Mouse (Mus musculus) spleen, adult 2 months (tissue): ENCODE data around the gene Adam1a. TPM values are rescaled to one million over a fixed set of nuclear protein-coding genes. Genes with fewer than 3 reads are reported as not detected.

Source experiments
- DNase-seq, 2 experiments: peaks; one replicate each; pipeline versions ENCODE4 v3.0.0 to v3.0.0-alpha.2; 2012 to 2021; ENCODE audit warnings: low spot score in 2 of 2, low read depth in 1 of 2
- H3K27ac ChIP-seq: fragments of 200-500 bp; 2 replicates; pipeline ENCODE4 v1.5.1; 2012; ENCODE audit warnings: low read length, inconsistent platforms; ENCODE audit not compliant: insufficient read depth
- H3K27me3 ChIP-seq: fragments of 200-500 bp; 2 replicates; pipeline ENCODE4 v1.6.1; 2012; ENCODE audit warnings: mild to moderate bottlenecking, moderate library complexity, low read length, inconsistent platforms; ENCODE audit not compliant: control insufficient read depth, insufficient read depth
- H3K36me3 ChIP-seq: fragments of 200-500 bp; 2 replicates; pipeline ENCODE4 v1.6.1; 2012; ENCODE audit warnings: mild to moderate bottlenecking, low read length, inconsistent platforms; ENCODE audit not compliant: control insufficient read depth, insufficient read depth
- H3K4me1 ChIP-seq: fragments of 200-500 bp; 2 replicates; pipeline ENCODE4 v1.6.1; 2011; ENCODE audit warnings: inconsistent platforms; ENCODE audit not compliant: control insufficient read depth, insufficient read depth, insufficient read length
- H3K4me3 ChIP-seq: fragments of 200-500 bp; 2 replicates; pipeline ENCODE4 v1.5.1; 2011; ENCODE audit warnings: mild to moderate bottlenecking, inconsistent platforms; ENCODE audit not compliant: insufficient read depth, insufficient read length; ENCODE audit errors: extremely low read depth
- CTCF ChIP-seq: fragments of 200-500 bp; IDR thresholded peaks from 2 replicates; pipeline ENCODE4 v1.5.1; 2011; ENCODE audit warnings: mild to moderate bottlenecking, inconsistent platforms; ENCODE audit not compliant: insufficient read depth, insufficient read length, insufficient replicate concordance; ENCODE audit errors: extremely low read depth
- POLR2A ChIP-seq: fragments of 200-500 bp; IDR thresholded peaks from 2 replicates; pipeline ENCODE4 v1.6.1; 2011; ENCODE audit warnings: low read depth, low read length, inconsistent platforms
- WGBS: fragments of 180-500 bp; shearing (Covaris S2); methylation state at CpG from one replicate; pipeline ENCODE4 v1.1.7; 2018; 5-methylcytosine and 5-hydroxymethylcytosine counted together
- polyA plus RNA-seq: library from polyadenylated mRNA; depleted of rRNA; stranded (reverse); fragments of >200 nt; gene quantifications from 2 replicates; pipeline ENCODE4 v1.2.3, GENCODE M21; 2012; rRNA removed

Gene Adam1a
- polyA plus RNA-seq, 1 experiment = 2.8 TPM

GRCm38 (mm10) chr5:121500719-121501118 lies 44.6 kb downstream of the Adam1a start:
- no peak overlapping the region for H3K4me3 ChIP-seq
- no peak overlapping the region for H3K27ac ChIP-seq
- H3K36me3 ChIP-seq = no peaks in the 10 kb centered on the region
- 39% methylated on average over 7 of the region's 7 CpGs for WGBS
- DNase-seq = no peak
- TF ChIP-seq CTCF = no peak
- no peak for TF ChIP-seq POLR2A
- no peaks in the 10 kb centered on the region for H3K4me1 ChIP-seq
- no peaks in the 10 kb centered on the region for H3K27me3 ChIP-seq

GRCm38 (mm10) chr5:121493305-121493704 lies 52.0 kb downstream of the Adam1a start:
- H3K4me1 ChIP-seq = no peaks in the 10 kb centered on the region
- 72% methylated on average over 8 of the region's 8 CpGs for WGBS
- no peak for DNase-seq
- no peak overlapping the region for H3K4me3 ChIP-seq
- TF ChIP-seq POLR2A (no peak), CTCF (no peak)
- no peaks in the 10 kb centered on the region for H3K36me3 ChIP-seq
- H3K27ac ChIP-seq = no peak overlapping the region
- H3K27me3 ChIP-seq = no peaks in the 10 kb centered on the region

GRCm38 (mm10) chr5:121484801-121485200 lies 60.5 kb downstream of the Adam1a start:
- no peak for TF ChIP-seq POLR2A
- TF ChIP-seq CTCF = no peak
- 81% methylated on average over 5 of the region's 5 CpGs for WGBS
- H3K27ac ChIP-seq = no peak overlapping the region
- DNase-seq = no peak
- no peak overlapping the region for H3K4me3 ChIP-seq
- H3K36me3 ChIP-seq = no peaks in the 10 kb centered on the region
- H3K4me1 ChIP-seq = no peaks in the 10 kb centered on the region
- no peaks in the 10 kb centered on the region for H3K27me3 ChIP-seq

- DNase-seq = peak; percentile 25 to 41
- H3K27me3 ChIP-seq = no peaks in the 10 kb centered on the region
- H3K4me3 ChIP-seq = no peak overlapping the region
- no peak overlapping the region for H3K27ac ChIP-seq
- TF ChIP-seq POLR2A (no peak), CTCF (no peak)
- WGBS = 32% methylated on average over 3 of the region's 3 CpGs
- H3K4me1 ChIP-seq = no peaks in the 10 kb centered on the region
- no peaks in the 10 kb centered on the region for H3K36me3 ChIP-seq
These were observed 67.6 kb downstream of the Adam1a start for GRCm38 (mm10) chr5:121477680-121478079.

GRCm38 (mm10) chr5:121476040-121476439 lies 69.2 kb downstream of the Adam1a start:
- Histone ChIP-seq H3K27ac (no peak overlapping the region), H3K4me3 (no peak overlapping the region), H3K4me1 (no peaks in the 10 kb centered on the region), H3K27me3 (no peaks in the 10 kb centered on the region), H3K36me3 (no peaks in the 10 kb centered on the region)
- TF ChIP-seq POLR2A (no peak), CTCF (no peak)
- 80% methylated on average over 1 of the region's 1 CpGs for WGBS
- DNase-seq = no peak

- Histone ChIP-seq H3K27ac (no peak overlapping the region), H3K27me3 (no peaks in the 10 kb centered on the region), H3K36me3 (no peaks in the 10 kb centered on the region), H3K4me3 (no peak overlapping the region), H3K4me1 (no peaks in the 10 kb centered on the region)
- TF ChIP-seq POLR2A (no peak), CTCF (no peak)
- DNase-seq = no peak
- WGBS = 86% methylated on average over 7 of the region's 7 CpGs
These were observed 70.7 kb downstream of the Adam1a start for GRCm38 (mm10) chr5:121474610-121475009.

GRCm38 (mm10) chr5:121472411-121472810 lies 72.9 kb downstream of the Adam1a start:
- no peak for DNase-seq
- Histone ChIP-seq H3K36me3 (no peaks in the 10 kb centered on the region), H3K4me1 (no peaks in the 10 kb centered on the region), H3K4me3 (no peak overlapping the region), H3K27ac (no peak overlapping the region), H3K27me3 (no peaks in the 10 kb centered on the region)
- WGBS = 86% methylated on average over 2 of the region's 2 CpGs
- TF ChIP-seq CTCF (no peak), POLR2A (no peak)

- no peaks in the 10 kb centered on the region for H3K4me1 ChIP-seq
- no peak for TF ChIP-seq POLR2A
- no peak for TF ChIP-seq CTCF
- H3K4me3 ChIP-seq = no peak overlapping the region
- no peak for DNase-seq
- H3K27me3 ChIP-seq = no peaks in the 10 kb centered on the region
- no peaks in the 10 kb centered on the region for H3K36me3 ChIP-seq
- H3K27ac ChIP-seq = no peak overlapping the region
- 57% methylated on average over 3 of the region's 3 CpGs for WGBS
These were observed 75.7 kb downstream of the Adam1a start for GRCm38 (mm10) chr5:121469566-121469965.

Other genes with a start within 250 kb of the Adam1a start
- 75.4 and 82.2 TPM in 2 replicates for gene Trafd1, start 159.8 kb downstream of the Adam1a start, polyA plus RNA-seq
- 7.5 TPM in 2 replicates for gene Naa25, start 147.5 kb downstream of the Adam1a start, polyA plus RNA-seq
- gene Tmem116, start 93.6 kb downstream of the Adam1a start, polyA plus RNA-seq = 1.3 and 2.3 TPM in 2 replicates
- 47.5 and 52.0 TPM in 2 replicates for gene Erp29, start 93.0 kb downstream of the Adam1a start, polyA plus RNA-seq
- 0.02 TPM in 1 of 2 replicates, not detected in the other for gene Adam1b, start 42.0 kb downstream of the Adam1a start, polyA plus RNA-seq
- 0.19 TPM in 1 of 2 replicates, not detected in the other for gene Gm42878, start within 50 bp of the Adam1a start, polyA plus RNA-seq
- 17.9 and 18.9 TPM in 2 replicates for gene Mapkapk5, start 423 bp upstream of the Adam1a start, polyA plus RNA-seq
- 384 and 386 TPM in 2 replicates for gene Aldh2, start 48.3 kb upstream of the Adam1a start, polyA plus RNA-seq
- 3.9 and 5.5 TPM in 2 replicates for gene Acad12, start 73.5 kb upstream of the Adam1a start, polyA plus RNA-seq
- 3.9 and 4.4 TPM in 2 replicates for gene Acad10, start 115.0 kb upstream of the Adam1a start, polyA plus RNA-seq
- 17.9 and 22.5 TPM in 2 replicates for gene Brap, start 115.1 kb upstream of the Adam1a start, polyA plus RNA-seq
- 70.0 and 71.9 TPM in 2 replicates for gene Atxn2, start 165.9 kb upstream of the Adam1a start, polyA plus RNA-seq